Mouse (Mus musculus): ENCODE data around the gene Abca5.
"Not testable (repeated sequence)": the region's sequence is repeated elsewhere in the genome, so short reads cannot be mapped to it uniquely, and the experiment has no call there.

Abca5 gene

DNA sequence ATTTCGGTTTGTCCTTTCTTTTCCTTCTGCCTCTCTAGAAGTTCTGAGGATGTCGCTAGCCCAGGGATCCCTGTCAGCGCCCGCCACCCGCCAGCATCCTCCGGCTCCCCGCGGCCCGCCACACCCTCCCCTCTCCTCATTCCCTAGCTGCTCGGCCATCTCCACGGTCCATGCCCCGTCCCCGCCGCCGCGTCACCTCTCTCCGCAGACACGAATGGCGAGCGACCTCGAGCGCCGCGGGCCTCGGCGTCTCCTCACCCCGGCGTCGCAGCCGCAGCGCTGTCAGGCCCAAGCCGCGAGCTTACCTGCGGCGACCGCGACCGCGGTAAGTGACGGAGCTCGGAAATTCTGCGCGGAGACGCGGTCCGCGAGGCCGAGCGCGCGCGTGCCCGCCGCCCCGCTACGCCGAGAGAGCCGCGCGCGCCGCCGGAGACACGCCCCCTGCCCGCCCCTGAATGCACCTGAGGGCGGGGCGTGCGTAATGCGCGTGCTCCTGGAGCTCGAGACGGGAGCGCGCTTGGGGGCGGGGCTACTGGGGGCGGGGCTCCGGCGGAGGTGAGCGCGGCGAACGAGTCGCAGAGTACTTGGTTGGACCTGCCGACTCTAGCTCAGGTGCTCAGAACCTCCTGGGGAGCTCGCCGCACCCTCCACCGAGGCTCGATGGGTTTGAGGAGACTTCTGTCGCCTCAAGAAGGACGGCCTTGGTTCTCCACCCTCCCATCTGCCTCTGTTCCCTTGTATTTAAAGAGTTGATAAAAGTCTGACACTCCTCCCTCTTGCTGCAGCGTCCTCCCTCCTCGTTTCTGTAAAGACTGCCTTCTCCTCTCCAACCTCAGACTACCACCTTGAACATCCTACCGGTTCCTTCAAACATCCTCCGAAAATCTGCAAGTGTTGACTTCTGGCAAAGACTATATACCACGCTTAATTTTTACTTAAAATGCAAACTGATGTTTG, at the start of gene Abca5:
Gene Abca5 (minus strand): TSS at position 428 of the 957 bp plus-strand sequence.
- DNase-seq (ENCODE audit: low spot score), result peak; percentile 81

DNA sequence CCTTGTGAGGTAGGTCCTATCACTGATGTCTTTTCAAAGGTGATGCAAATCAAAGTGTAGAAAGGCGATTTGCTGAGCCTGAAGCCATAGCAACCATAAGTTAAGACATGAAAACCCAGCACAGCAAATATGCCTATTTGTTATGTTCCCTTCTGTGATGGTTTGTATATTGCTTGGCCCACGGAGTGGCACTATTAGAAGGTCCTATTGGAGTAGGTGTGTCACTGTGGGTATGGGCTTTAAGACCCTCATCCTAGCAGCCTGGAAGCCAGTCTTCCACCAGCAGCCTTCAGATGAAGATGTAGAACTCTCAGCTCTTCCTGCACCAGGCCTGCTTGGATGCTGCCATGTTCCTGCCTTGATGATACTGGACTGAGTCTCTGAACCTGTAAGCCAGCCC, 48.0 kb upstream of the Abca5 start:
- DNase-seq (ENCODE audit: low spot score), result no peak

DNA sequence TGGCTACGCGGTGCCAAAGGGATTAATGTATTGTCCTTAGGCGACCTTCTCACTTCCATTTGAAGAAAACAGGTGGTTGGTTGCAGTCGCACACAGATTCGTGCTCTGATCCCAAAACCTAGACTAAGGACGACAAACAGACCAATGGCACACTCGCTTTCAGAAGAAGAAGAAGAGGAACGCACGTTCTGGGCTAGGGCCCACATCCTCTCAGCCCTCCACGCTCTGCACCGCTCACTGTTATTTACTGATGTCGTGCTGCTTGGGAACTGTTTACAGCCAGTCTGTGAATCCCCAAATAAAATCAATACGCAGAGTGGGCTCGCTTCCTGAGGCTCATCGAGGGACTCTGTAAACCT, 42.8 kb upstream of the Abca5 start:
- DNase-seq (ENCODE audit: low spot score), result no peak

DNA sequence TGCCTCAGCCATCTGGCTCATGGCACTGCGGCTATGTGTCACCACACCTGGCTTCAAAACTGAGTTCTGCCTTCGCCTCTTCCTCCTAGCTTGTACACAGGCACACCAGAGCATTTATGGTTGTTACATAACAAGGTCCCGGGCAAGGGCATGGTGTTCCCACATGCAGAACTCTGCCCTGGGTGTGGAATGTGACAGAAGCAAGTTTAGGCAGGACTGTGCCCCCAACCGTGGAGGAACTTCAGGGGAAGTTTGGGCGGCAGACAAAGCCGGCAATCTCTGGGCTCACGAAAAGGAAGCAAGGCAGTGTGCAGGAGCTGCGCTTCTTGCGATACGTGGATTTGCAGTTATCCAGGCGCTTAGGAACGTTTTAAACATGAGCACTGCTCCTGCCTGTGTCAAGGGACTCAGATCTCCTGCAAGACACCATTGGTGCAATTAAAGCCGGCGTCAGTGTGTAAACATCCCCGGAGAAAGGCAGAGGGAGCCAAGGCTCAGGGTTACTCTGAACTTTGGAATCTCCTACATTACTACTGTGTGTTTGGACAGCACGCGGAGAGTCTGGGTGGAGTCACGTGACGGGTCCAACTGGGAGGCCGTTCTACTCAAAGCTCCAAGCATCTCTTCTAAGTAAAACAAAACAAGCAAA, 42.3 kb upstream of the Abca5 start:
- no peak for DNase-seq (ENCODE audit: low spot score)

DNA sequence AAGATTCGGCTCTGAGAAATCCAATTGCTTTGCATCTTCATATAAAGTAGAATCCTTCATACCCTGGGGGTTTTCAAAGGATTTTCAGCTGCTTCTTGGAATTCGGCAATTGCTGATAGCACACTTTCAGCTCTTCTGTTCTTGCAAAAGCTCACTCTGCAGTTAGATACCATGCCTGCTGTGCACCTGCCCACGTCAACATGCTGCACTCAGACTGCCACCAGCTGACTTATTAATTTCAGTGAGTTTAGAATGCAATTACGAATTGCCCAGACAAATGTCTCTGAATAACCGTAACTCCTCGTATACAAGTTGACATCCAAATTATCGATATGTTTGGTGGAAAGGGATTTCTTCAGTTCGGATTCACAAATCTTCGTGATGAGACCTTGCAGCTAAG, 36.5 kb upstream of the Abca5 start:
- DNase-seq (ENCODE audit: low spot score), result no peak

DNA sequence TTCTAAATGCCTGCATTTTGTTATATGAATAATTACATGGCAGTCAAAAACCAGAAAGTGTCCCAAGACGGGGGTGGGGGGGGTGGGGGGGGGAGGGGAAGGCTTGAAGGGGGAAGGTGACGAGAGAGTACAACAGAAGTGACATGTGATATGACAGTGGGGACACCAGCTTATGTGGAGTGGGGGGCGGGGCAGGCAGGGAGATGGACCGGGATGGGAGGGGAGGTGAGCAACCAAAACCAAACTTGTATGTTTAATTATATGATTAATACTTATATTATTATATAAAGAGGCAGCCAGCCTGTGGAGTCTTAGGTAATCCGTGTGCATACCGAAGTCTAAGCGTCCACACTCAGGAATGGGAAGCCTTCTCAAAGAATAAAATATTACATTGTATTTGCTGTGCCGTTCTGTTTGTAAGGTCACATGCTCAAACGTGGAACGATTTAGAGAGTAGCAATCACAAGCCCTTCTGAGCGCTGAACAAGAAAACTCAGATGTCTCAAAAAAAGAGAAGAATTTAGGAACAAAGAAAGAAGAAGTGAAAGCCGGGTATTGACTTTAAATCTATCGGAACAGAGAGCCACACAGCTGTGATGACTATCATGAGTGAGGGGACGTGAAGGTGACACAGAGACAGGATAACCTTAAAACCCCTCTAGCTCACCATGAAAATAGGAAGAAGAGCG, 34.9 kb upstream of the Abca5 start:
- DNase-seq (ENCODE audit: low spot score), result no peak

DNA sequence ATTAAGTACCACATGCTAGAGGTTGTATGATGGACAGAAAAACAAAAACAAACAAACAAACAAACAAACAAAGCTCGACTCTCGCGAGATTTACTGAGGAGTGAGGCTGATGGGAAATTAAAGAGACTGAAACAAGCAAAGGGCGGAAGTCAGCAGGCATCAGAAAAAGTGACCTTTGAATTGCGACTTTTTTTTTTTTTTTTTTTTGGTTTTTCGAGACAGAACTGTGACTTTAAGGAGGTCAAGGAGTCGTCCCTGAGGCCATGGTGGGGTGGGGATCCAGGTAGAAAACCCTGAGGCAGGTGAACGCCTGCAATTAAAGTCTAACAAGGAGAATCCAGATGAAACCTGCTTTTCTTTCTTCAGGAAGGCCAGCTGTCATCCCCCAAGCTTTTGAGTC, 34.3 kb upstream of the Abca5 start:
- DNase-seq (ENCODE audit: low spot score), result no peak

DNA sequence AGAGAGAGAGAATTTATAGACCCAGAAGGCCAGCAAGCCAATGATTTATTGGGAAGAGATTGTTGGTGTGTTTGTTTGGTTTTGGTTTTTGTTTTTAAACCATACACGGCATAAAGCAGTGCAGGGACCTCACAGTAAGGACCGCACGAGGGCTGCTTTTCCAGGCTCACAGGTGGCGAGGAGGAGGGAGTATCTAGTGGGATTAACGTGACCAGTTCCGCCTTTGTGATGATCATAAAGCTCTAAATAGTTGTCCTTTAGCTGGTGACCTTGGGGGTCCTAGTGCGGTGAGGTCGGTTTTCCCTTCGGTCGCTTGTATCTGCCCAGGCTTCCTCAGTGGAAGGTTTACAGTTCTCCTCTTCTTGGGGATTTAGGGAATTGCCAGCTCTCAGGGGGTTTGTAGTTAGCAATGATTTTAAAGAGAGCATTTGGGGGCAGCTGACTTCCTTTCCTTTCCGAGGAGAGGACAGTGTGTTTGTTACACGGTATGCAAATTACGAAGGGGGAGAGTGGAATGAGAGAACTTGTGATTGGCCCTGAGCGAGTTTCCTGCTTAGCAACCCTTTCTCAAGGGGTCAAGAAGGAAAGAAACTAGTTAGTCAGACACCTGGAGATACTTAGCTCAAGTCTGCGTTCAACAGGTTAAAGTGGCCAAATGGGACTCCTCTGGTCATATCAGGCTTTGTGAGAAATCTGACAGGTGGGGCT, 31.9 kb upstream of the Abca5 start:
- no peak for DNase-seq (ENCODE audit: low spot score)

DNA sequence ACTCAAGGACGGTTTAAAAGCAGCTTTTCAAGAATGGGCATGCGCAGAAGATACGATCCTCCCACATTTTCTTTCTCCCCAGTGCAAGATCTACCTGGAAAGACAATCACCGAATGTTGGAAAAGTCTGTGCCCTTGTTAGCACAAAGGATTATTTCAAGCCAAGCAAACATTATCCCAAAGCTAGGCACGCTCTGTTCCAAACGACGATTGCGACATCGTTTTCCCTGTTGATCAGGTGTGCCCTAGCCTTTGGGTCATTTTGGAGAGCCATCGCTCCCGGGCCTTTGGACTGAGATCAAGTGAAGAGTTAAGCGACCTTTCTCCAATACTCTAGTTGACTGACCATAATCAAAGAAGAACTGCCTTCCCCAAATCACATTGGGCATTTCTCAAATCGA, 30.1 kb upstream of the Abca5 start:
- no peak for DNase-seq (ENCODE audit: low spot score)

DNA sequence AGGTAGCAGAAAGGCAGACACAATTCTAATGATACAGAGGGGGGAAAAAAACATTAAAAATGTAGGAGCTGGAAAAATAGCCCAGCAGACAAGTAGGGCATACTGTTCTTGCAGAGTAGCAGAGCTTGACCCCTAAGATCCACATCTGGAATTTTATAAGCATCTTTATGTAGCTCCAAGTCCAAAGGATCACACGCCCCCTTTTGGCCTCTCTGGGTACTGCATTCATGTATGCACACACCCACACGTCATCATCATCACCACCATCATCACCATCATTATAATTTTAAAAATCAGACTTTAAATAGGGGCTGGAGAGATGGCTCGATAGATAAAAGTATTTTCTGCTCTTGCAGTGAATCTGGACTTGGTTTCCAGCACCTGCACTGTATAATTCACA, 29.4 kb upstream of the Abca5 start:
- peak; percentile 23 for DNase-seq (ENCODE audit: low spot score)

DNA sequence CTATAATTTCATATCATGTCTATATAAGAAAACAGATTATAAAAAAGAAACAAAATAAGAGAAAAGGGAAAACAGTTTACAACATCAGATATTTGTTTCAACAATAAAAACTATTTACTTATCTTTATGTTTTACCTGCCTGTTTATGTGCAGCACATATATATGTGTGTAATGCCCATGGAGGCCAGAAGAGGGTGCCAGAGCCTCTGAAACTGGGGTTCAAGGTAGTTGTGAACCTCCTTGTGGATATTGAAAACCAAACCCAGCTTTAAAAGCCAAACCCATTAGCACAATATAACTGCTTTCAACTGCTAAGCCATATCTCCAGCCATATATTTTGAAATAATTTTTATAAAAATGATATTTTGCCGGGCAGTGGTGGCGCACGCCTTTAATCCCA, 27.5 kb upstream of the Abca5 start:
- peak; percentile 57 for DNase-seq (ENCODE audit: low spot score)

DNA sequence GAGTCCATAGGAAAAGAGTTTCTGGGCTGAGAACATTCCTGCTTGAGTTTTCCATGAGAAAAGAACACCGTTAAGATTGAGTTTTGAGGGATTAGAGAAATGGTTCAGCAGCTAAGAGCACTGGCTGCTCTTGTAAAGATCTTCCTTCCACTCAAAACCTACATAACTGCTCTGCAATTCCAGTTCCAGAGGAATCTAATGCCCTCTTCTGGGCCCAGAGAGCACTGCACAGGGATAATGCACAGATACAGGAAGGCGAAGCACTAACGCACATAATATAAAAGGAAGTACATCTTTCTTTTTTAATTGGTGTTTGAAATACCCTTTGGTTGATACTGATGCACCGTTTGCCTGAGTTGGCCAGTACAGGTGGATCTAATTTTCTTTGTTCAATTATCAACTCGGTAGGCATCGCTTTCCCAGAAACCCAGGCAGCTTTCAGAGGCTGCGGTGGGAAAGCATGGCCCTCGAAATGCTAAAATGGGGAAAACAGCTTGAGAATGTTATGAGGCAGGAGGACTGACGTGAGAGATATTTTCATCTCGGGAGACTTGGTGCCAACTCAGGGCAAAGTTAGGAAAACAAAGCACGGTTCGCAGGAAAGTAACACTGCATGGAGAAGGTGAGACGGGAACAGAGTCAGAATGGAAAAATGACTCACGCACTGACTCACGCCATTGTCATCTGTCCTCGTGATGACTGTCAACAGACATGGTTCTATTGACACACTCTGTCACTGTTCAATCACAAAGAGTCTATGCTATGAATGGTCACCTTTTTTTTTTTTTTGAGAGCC, 20.4 kb upstream of the Abca5 start:
- no peak for DNase-seq (ENCODE audit: low spot score)

DNA sequence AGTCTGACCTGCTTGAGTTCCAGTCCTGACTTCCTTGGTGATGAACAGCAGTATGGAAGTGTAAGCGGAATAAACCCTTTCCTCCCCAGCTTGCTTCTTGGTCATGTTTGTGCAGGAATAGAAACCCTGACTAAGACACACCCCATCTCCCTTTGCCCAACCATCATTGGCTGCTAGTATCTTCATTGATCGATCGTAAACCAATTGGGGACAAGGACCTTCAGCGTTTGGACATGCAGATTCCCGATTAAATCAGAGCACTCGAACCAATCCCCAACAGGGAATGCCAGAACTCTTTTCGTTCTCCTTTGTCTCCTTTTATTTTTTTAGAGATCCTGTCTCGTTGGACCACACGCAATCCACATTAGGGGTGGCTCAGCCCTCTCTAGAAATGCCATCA, 17.6 kb upstream of the Abca5 start:
- DNase-seq (ENCODE audit: low spot score), result not testable (repeated sequence)

DNA sequence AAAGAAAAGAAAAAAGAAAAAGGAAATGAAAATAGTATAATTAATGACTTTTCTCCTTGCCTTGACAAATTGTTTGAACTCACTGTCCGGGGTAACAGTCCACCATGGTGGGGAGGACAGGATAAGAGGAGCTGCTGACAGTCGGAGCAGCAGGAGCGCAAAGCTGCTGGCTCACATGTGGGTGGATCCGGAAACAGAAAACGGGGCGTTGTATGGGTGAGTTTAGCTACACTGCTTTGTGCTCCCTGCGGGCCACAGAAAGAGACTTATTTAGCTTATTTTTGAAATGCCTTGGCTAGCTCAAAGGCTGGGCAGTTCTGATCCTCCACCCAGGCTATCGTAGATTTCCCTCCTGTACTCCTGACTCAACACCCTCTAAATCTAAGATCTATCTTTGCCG, 16.7 kb upstream of the Abca5 start:
- DNase-seq (ENCODE audit: low spot score), result no peak

DNA sequence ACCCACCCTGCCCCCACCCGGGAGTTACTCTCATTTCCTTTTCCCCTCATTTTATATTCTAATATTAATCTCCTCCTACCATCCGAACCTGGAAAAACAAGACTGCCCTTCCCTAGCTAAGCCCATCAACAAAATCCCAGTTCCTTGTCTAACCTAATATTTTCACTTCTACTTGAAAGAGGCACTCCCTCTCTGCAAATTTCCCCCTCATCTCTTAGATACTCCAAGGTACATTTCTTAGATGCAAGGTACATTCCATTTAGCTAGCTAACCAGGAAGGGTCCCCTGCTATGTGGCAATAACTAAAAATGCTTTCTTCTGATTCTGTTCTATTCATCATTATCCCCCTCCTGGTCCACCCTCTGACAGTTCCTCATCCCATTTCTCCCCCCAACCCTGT, 10.7 kb upstream of the Abca5 start:
- DNase-seq (ENCODE audit: low spot score), result no peak

DNA sequence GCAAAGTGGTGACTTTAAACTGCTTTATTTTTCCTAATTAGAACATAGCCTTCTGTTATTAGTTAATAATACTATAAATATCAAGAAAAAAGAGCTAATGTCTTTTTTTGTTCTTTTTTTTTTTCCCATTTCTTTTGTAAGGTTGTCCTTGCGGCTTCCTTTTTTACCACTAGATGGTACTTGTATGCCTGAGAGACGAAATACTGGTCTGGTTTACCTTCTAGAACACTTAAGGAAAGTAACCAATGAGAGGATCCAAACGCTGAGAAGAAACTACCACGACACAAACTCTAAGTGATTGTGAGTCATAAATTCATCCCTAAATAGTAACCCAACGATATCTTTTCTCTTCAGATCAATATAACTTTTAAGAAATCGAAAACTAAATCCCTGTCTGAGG, 10.3 kb upstream of the Abca5 start:
- no peak for DNase-seq (ENCODE audit: low spot score)

DNA sequence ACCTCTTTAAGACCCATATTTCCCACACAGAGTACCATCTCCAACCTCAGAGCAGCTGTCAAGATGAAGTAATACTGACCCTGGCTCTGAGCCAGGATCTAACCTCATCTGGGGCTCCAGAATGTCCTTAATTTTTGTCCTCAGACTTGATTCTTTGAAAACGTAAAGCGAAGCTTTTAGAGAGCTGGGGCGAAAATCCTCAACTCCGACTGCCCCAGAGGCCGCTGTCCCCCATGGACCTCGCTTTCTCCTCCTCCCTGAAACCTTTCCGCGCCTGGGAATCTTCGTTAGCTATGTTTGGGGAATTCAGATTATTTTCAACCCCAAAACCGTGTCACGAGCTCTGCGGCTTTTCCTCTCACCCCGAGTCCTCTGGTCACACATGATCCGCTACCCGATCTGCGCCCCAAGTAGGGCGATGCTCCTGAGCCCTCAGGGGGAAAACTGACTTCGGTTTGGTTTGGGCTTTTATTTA, 665 bp downstream of the Abca5 start:
- peak; percentile 4 for DNase-seq (ENCODE audit: low spot score)

DNA sequence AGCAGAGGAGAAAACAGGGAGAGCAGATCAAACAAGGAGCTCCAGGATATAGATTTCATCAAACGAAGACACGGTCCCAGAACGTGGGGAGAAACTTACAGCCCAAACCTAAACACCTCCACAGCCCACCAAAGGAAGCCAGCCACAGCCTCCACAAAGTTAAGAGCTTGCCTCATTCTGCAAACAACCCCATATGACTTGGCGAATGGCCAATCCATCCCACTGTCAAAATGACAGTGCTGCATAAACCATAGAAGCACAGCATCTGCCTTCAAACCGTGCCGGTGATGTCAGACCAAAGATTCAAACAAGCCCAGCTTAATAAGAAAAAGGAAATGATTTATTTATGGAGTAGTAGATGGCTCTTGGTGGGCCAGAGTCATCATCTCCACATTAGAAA, 7.4 kb downstream of the Abca5 start:
- DNase-seq (ENCODE audit: low spot score), result no peak

DNA sequence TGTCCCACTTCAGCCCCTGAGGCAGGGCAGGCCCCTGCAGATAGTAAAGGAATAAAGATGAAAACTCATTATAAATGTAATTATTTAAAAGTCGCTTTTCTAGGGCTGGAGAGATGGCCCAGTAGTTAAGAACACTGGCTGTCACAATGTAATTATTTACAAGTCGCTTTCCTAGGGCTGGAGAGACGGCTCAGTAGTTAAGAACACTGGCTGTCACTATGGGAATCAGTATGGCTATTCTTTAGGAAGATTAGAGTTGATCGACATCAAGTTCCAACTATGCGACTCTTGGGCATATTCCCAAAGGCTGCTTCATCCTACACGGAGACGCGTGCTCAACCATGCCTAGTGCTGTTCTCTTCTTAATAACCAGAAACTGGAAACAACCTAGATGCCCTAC, 15.2 kb downstream of the Abca5 start:
- DNase-seq (ENCODE audit: low spot score), result no peak

DNA sequence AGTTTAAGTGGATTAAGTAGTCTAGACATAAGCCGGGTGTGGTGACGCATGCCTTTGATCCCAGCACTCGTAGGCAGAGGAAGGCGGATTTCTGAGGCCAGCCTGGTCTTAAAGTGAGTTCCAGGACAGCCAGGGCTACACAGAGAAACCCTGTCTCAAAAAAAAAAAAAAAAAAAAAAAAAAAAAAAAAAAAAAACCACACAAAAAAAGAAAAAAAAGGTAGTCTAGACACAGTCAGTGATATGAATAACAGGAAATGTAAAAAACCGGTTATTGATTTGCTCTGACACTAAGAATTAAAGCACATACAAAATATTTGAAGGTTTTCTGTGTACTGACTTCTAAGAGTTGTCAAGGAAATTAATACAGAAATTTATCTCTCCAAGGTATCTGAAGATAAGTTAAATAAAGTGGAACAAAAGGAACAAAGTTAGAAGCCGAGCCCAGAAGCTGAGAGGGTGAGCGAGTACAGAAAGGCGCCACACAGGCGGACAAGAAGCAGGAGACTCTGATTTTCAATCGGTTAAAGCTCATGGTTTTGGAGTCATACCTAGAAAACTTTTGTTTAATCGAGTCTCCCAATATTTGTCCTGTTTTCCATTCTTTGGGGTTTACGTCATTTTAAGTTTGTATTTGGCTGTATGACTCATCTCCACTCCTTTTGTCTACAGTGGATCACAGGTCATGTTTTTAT, 30.9 kb downstream of the Abca5 start:
- DNase-seq (ENCODE audit: low spot score), result no peak

DNA sequence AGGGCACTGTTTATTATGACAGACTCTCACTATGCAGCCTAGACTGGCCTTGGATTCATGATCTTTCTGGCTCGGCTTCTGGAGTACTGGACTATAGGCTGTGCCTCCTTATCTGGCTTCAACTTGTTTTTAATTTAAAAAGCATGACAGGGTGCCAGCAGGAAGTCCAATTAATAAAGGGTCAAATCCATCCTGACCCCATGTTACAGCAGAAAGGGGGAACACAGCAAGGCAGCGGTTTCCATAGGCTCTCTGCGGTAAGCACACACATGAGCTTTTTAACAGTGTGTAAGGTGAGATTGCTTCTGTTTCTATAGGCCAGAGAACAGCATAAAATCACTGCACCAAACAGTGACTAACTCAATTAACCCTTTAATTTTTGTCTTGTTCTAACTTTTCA, 34.1 kb downstream of the Abca5 start:
- no peak for DNase-seq (ENCODE audit: low spot score)
